In genomic region chr5:142416070-142416775, GRCm38 (mm10) we compare ENCODE assay signal across 9 mouse cellular contexts. TPM values are rescaled to one million over a fixed set of nuclear protein-coding genes. Genes with fewer than 3 reads are reported as not detected.
DNase-seq lines count a peak whose midpoint lies in the region; ATAC-seq and TF ChIP-seq lines count a peak whose summit lies in the region.
"Had no signal": no experiment of that assay in that cellular context is flagged by ENCODE, and none has a peak within 500 bp of the region (broad histone marks: within the 10 kb centered on the region; RNA-seq: fewer than 3 reads in every experiment).

No protein-coding gene starts in this region.

- TF ChIP-seq POLR2A in CH12.LX (IDR thresholded peaks at IDR 0.05; ENCODE audit: low read depth, low read length), result peak; percentile 39; the same call in 1 of the 2 replicates

- peak overlapping the region; percentile 85 for H3K27ac ChIP-seq in heart, embryonic 12.5 days (ENCODE audit: poor library complexity, severe bottlenecking)
- H3K27ac ChIP-seq in CH12.LX (ENCODE audit: insufficient read depth, low read depth), result peak overlapping the region; percentile 85
- peak overlapping the region; percentile 14 to 59 for H3K27ac ChIP-seq in heart, embryonic 14.5 days (replicated peaks in 1 of 2; ENCODE audit: control insufficient read depth in 1 of 2, insufficient read depth in 1 of 2, low read depth in 2 of 2, low read length in 2 of 2)
- peak overlapping the region; percentile 58 for H3K27ac ChIP-seq in midbrain, embryonic 13.5 days
- H3K27ac ChIP-seq: limb, embryonic 15.5 days had no signal

- H3K9ac ChIP-seq in heart, embryonic 12.5 days, result peak overlapping the region; percentile 40; the same call in 1 of the 2 replicates
- peak overlapping the region; percentile 42 for H3K9ac ChIP-seq in CH12.LX (ENCODE audit: insufficient read depth, low read depth)
- H3K9ac ChIP-seq in heart, embryonic 14.5 days (ENCODE audit: low read length), result 0 out of 2 replicates have a peak overlapping the region, but pooled peaks have one; percentile 23
- no peak overlapping the region for H3K9ac ChIP-seq in midbrain, embryonic 13.5 days (replicated peaks)
- H3K9ac ChIP-seq: limb, embryonic 15.5 days had no signal

- H3K79me2 ChIP-seq in CH12.LX (replicated peaks; ENCODE audit: control insufficient read depth, extremely low read depth, insufficient read depth, poor library complexity, severe bottlenecking), result peaks cover 45% of the 10 kb centered on the region

- intact Hi-C loops in left cerebral cortex, postnatal 4 days (cut with DNase I), result no loop called here

- no peak for TF ChIP-seq EP300 in CH12.LX (IDR thresholded peaks at IDR 0.05; ENCODE audit: low read length)

- 5% methylated on average over 14 of the region's 14 CpGs for WGBS in heart, embryonic 12.5 days
- 8% methylated on average over 14 of the region's 14 CpGs for WGBS in heart, embryonic 14.5 days
- WGBS in midbrain, embryonic 13.5 days, result 16% methylated on average over 14 of the region's 14 CpGs

- H3K9me3 ChIP-seq in heart, embryonic 12.5 days (replicated peaks), result no peaks in the 10 kb centered on the region
- H3K9me3 ChIP-seq in CH12.LX (replicated peaks; ENCODE audit: low read length), result no peaks in the 10 kb centered on the region
- no peaks in the 10 kb centered on the region for H3K9me3 ChIP-seq in heart, embryonic 14.5 days (ENCODE audit: control insufficient read depth, low read length)
- H3K9me3 ChIP-seq in midbrain, embryonic 13.5 days, result no peaks in the 10 kb centered on the region
- H3K9me3 ChIP-seq: limb, embryonic 15.5 days had no signal

- TF ChIP-seq CTCF in CH12.LX (conservative IDR thresholded peaks at IDR 0.05 in 1 of 2, IDR thresholded peaks at IDR 0.05 in 1 of 2; ENCODE audit: low read depth in 2 of 2, low read length in 2 of 2), result no peak

- dilution Hi-C loops in CH12.LX (cut with MboI; ENCODE audit: extremely low pct_ligation_motif_present, extremely low pct_unique_long_range_greater_than_20kb, low sequenced_read_pairs), result no loop called here

- H3K4me3 ChIP-seq in heart, embryonic 12.5 days, result no peak overlapping the region
- no peak overlapping the region for H3K4me3 ChIP-seq in CH12.LX (replicated peaks in 1 of 3; ENCODE audit: low read depth in 2 of 3, low read length in 2 of 3, poor library complexity in 1 of 3)
- no peak overlapping the region for H3K4me3 ChIP-seq in heart, embryonic 14.5 days (ENCODE audit: control insufficient read depth in 1 of 2, insufficient read depth in 1 of 2, low read depth in 1 of 2, low read length in 2 of 2)
- H3K4me3 ChIP-seq in midbrain, embryonic 13.5 days (replicated peaks), result no peak overlapping the region
- H3K4me3 ChIP-seq: limb, embryonic 15.5 days had no signal

- no peak for TF ChIP-seq RAD21 in CH12.LX (IDR thresholded peaks at IDR 0.05; ENCODE audit: low read depth, low read length)

- peaks cover 13% of the 10 kb centered on the region for H3K36me3 ChIP-seq in heart, embryonic 12.5 days
- H3K36me3 ChIP-seq in CH12.LX (replicated peaks in 1 of 2; ENCODE audit: control insufficient read depth in 1 of 2, insufficient read depth in 1 of 2, low read length in 1 of 2), result peaks cover 0 to 65% of the 10 kb centered on the region in 2 experiments
- H3K36me3 ChIP-seq in heart, embryonic 14.5 days (ENCODE audit: control insufficient read depth, insufficient read depth, low read length), result peaks cover 11% of the 10 kb centered on the region
- peaks cover 17% of the 10 kb centered on the region for H3K36me3 ChIP-seq in midbrain, embryonic 13.5 days

- DNase-seq in heart, postnatal 4 days, result no peak
- peak; percentile 89 for DNase-seq in CH12.LX (ENCODE audit: extremely low read depth)
- DNase-seq in adrenal gland, adult 18-20 months (ENCODE audit: low spot score in 2 of 2), result no peak
- DNase-seq in left cerebral cortex, postnatal 4 days, result no peak
- no peak for DNase-seq in layer of hippocampus, postnatal 10 days (ENCODE audit: low spot score in 2 of 2)

- peak overlapping the region; percentile 42 for H3K4me2 ChIP-seq in heart, embryonic 12.5 days
- peak overlapping the region; percentile 47 for H3K4me2 ChIP-seq in CH12.LX (ENCODE audit: insufficient read depth, low read depth, poor library complexity, severe bottlenecking)
- peak overlapping the region; percentile 39 for H3K4me2 ChIP-seq in heart, embryonic 14.5 days (ENCODE audit: low read length)
- H3K4me2 ChIP-seq in midbrain, embryonic 13.5 days (replicated peaks), result no peak overlapping the region
- H3K4me2 ChIP-seq: limb, embryonic 15.5 days had no signal

- H3K27me3 ChIP-seq in heart, embryonic 12.5 days (replicated peaks), result no peaks in the 10 kb centered on the region
- H3K27me3 ChIP-seq in CH12.LX (replicated peaks), result no peaks in the 10 kb centered on the region
- H3K27me3 ChIP-seq in heart, embryonic 14.5 days (ENCODE audit: control insufficient read depth, insufficient read depth, low read length), result no peaks in the 10 kb centered on the region
- H3K27me3 ChIP-seq in midbrain, embryonic 13.5 days, result no peaks in the 10 kb centered on the region
- H3K27me3 ChIP-seq: limb, embryonic 15.5 days had no signal

- in situ Hi-C loops in CH12.LX (cut with MboI; ENCODE audit: low pct_ligation_motif_present, low pct_unique_long_range_greater_than_20kb, low sequenced_read_pairs), result no loop called here

- peaks cover 87% of the 10 kb centered on the region for H3K4me1 ChIP-seq in heart, embryonic 12.5 days (replicated peaks)
- H3K4me1 ChIP-seq in CH12.LX (ENCODE audit: control insufficient read depth in 1 of 2, insufficient read depth in 2 of 2), result peaks cover 18 to 89% of the 10 kb centered on the region in 2 experiments
- H3K4me1 ChIP-seq in heart, embryonic 14.5 days (ENCODE audit: control insufficient read depth in 2 of 2, insufficient read depth in 2 of 2, low read length in 2 of 2), result peaks cover 32 to 63% of the 10 kb centered on the region in 2 experiments
- H3K4me1 ChIP-seq in midbrain, embryonic 13.5 days (replicated peaks), result peaks cover 45% of the 10 kb centered on the region

- peak; percentile 54 for ATAC-seq in heart, embryonic 12.5 days (ENCODE audit: insufficient number of reproducible peaks, low FRiP score)
- ATAC-seq in heart, embryonic 14.5 days (ENCODE audit: insufficient number of reproducible peaks, insufficient read depth, low FRiP score, low read depth), result 0 out of 2 replicates have a peak, but pooled peaks have one; percentile 33
- 0 out of 2 replicates have a peak, but pooled peaks have one; percentile 24 for ATAC-seq in midbrain, embryonic 13.5 days

TF ChIP-seq in CH12.LX, 34 proteins besides CTCF, POLR2A, EP300 and RAD21 (continues in another document):
- TF ChIP-seq MAX (IDR thresholded peaks at IDR 0.05; ENCODE audit: low read length) (peak; percentile 97), TBP (conservative IDR thresholded peaks at IDR 0.05; ENCODE audit: low read depth, low read length) (0 out of 2 replicates have a peak, but pooled peaks have one; percentile 30), USF2 (conservative IDR thresholded peaks at IDR 0.05; ENCODE audit: low read depth, low read length) (peak; percentile 88), HCFC1 (IDR thresholded peaks at IDR 0.05; ENCODE audit: low read depth, low read length) (no peak), JUN (IDR thresholded peaks at IDR 0.05; ENCODE audit: insufficient read depth, low read depth, low read length) (no peak), ZC3H11A (IDR thresholded peaks at IDR 0.05; ENCODE audit: low read depth, low read length) (no peak), NELFE (IDR thresholded peaks at IDR 0.05; ENCODE audit: low read depth, low read length) (no peak), PAX5 (IDR thresholded peaks at IDR 0.05; ENCODE audit: low read length) (no peak), POLR2AphosphoS2 (IDR thresholded peaks at IDR 0.05; ENCODE audit: low read depth, low read length) (no peak), ZMIZ1 (IDR thresholded peaks at IDR 0.05; ENCODE audit: low read depth, low read length) (no peak), SMC3 (IDR thresholded peaks at IDR 0.05; ENCODE audit: low read depth, low read length) (no peak), IRF4 (IDR thresholded peaks at IDR 0.05; ENCODE audit: low read depth, low read length) (peak; percentile 19; the same call in 1 of the 2 replicates), CHD2 (IDR thresholded peaks at IDR 0.05; ENCODE audit: low read length) (no peak), KAT2A (IDR thresholded peaks at IDR 0.05; ENCODE audit: insufficient replicate concordance, low read length) (no peak), ZKSCAN1 (IDR thresholded peaks at IDR 0.05; ENCODE audit: borderline replicate concordance, low read depth, low read length) (no peak), ZNF384 (IDR thresholded peaks at IDR 0.05; ENCODE audit: low read depth, low read length) (no peak), UBTF (IDR thresholded peaks at IDR 0.05; ENCODE audit: low read depth, low read length) (no peak), NRF1 (IDR thresholded peaks at IDR 0.05; ENCODE audit: low read depth, low read length) (no peak), ELF1 (IDR thresholded peaks at IDR 0.05; ENCODE audit: low read depth, low read length) (no peak), GABPA (IDR thresholded peaks at IDR 0.05; ENCODE audit: insufficient replicate concordance, low read depth, low read length) (no peak)

RNA-seq across cellular contexts. Expression of gene Foxk1, which starts 14.9 kb away (rescaled TPM):
- polyA plus RNA-seq in heart, embryonic 12.5 days (2016; fragmentation: Nextera tagmentation; extraction: Ambion mirVana), result 5.8 and 7.2 TPM in 2 replicates
- 10 to 100 TPM; 18.2 to 19.0 TPM for total RNA-seq in heart, postnatal 4 days (2021)
- total RNA-seq in CH12.LX (2012; rRNA removed), result 10.9 and 11.3 TPM in 2 replicates
- 5.3 and 5.6 TPM in 2 replicates for total RNA-seq in CH12.LX (2014; rRNA removed)
- polyA plus RNA-seq in CH12.LX (2012; ENCODE audit: insufficient read length, low read depth), result 20.3 and 23.4 TPM in 2 replicates
- 3.9 and 5.3 TPM in 2 replicates for polyA plus RNA-seq in heart, embryonic 14.5 days (2014; fragmentation: Nextera tagmentation; extraction: Ambion mirVana)
- 4.8 and 5.1 TPM in 2 replicates for polyA plus RNA-seq in midbrain, embryonic 13.5 days (2015; fragmentation: Nextera tagmentation; extraction: Ambion mirVana)
- total RNA-seq in adrenal gland, adult 18-20 months (2021), result 10 to 100 TPM; 17.9 to 22.1 TPM
- 10 to 100 TPM; 34.5 to 35.6 TPM for total RNA-seq in left cerebral cortex, postnatal 4 days (2021)
- total RNA-seq in layer of hippocampus, postnatal 10 days (2021), result 10 to 100 TPM; 33.9 to 37.9 TPM

RNA-seq across cellular contexts. Expression of gene Ap5z1, which starts 47.5 kb away (rescaled TPM):
- polyA plus RNA-seq in heart, embryonic 12.5 days (2016; fragmentation: Nextera tagmentation; extraction: Ambion mirVana), result 7.3 and 9.9 TPM in 2 replicates
- 1 to 10 TPM; 6.0 to 8.2 TPM for total RNA-seq in heart, postnatal 4 days (2021)
- 11.3 and 11.8 TPM in 2 replicates for total RNA-seq in CH12.LX (2012; rRNA removed)
- 3.1 and 4.0 TPM in 2 replicates for total RNA-seq in CH12.LX (2014; rRNA removed)
- 12.8 and 18.7 TPM in 2 replicates for polyA plus RNA-seq in CH12.LX (2012; ENCODE audit: insufficient read length, low read depth)
- polyA plus RNA-seq in heart, embryonic 14.5 days (2014; fragmentation: Nextera tagmentation; extraction: Ambion mirVana), result 6.0 and 6.3 TPM in 2 replicates
- 14.3 and 14.8 TPM in 2 replicates for polyA plus RNA-seq in midbrain, embryonic 13.5 days (2015; fragmentation: Nextera tagmentation; extraction: Ambion mirVana)
- 10 to 100 TPM; 15.4 to 18.1 TPM for total RNA-seq in adrenal gland, adult 18-20 months (2021)
- 10 to 100 TPM; 21.9 to 23.2 TPM for total RNA-seq in left cerebral cortex, postnatal 4 days (2021)
- total RNA-seq in layer of hippocampus, postnatal 10 days (2021), result 10 to 100 TPM; 19.7 to 20.8 TPM
